Comparison of ENCODE assay signal across 15 mouse cellular contexts in the genomic region with DNA sequence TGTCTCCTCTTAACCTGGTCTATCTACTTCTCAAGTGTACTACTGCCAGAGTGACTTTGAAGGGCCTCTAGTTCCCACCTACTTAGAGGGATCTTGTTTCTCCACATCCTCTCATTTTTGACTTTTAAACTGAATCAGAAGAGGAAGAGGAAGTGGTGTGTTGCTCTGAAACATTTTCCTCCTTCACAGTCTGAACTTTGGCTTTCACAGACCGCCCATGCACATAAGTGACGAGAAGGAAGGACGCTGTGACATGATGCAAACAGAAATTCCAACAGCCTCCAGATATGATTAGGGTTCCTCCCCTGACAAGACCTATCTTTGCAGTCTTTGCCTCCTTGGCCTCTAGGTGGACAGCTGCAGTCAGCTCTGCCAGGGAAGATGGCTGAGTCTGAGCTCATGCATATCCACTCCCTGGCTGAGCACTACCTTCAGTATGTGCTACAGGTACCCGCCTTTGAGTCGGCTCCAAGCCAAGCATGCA. TPM values are rescaled to one million over a fixed set of nuclear protein-coding genes. Genes with fewer than 3 reads are reported as not detected.
DNase-seq lines count a peak whose midpoint lies in the region; ATAC-seq and TF ChIP-seq lines count a peak whose summit lies in the region.
"Not testable (repeated sequence)": the region's sequence is repeated elsewhere in the genome, so short reads cannot be mapped to it uniquely, and the experiment has no call there.
"Had no signal": no experiment of that assay in that cellular context is flagged by ENCODE, and none has a peak within 500 bp of the region (broad histone marks: within the 10 kb centered on the region; RNA-seq: fewer than 3 reads in every experiment).

TSS of gene Bcl2a1a (plus strand) at position 231 of the 484 bp plus-strand sequence.

- H3K27ac ChIP-seq in kidney, adult 2 months (ENCODE audit: insufficient read depth, low read depth, low read length): not testable (repeated sequence)

- not testable (repeated sequence) for H3K27me3 ChIP-seq in kidney, adult 2 months (replicated peaks; ENCODE audit: control insufficient read depth, insufficient read depth, low read length)

- not testable (repeated sequence) for TF ChIP-seq CTCF in kidney, adult 2 months (conservative IDR thresholded peaks at IDR 0.05; ENCODE audit: insufficient read depth, insufficient read length, low read depth, low read length)

- peak; percentile 87 for ATAC-seq in CD4-positive, CD25-positive, alpha-beta regulatory T cell, adult 4 months

- 69% methylated on average over 5 of the region's 5 CpGs for WGBS in kidney, adult 2 months

- not testable (repeated sequence) for H3K4me1 ChIP-seq in kidney, adult 2 months (ENCODE audit: control insufficient read depth, insufficient read depth, low read length)

- DNase-seq in adrenal gland, adult (ENCODE audit: inconsistent age in 2 of 2, low spot score in 1 of 2): peak; percentile 6 to 32
- DNase-seq in heart, adult 11 months: peak; percentile 86
- DNase-seq in kidney, adult 2 months: peak; percentile 3
- DNase-seq in lung, adult 18-20 months: peak; percentile 59 to 66
- peak; percentile 62 for DNase-seq in lung, postnatal 36 days
- DNase-seq in spleen, adult 18-20 months: peak; percentile 45 to 50
- peak; percentile 21 for DNase-seq in thymus, postnatal 14 days

- not testable (repeated sequence) for H3K36me3 ChIP-seq in kidney, adult 2 months (ENCODE audit: control insufficient read depth, insufficient read depth, low read length)

- TF ChIP-seq POLR2A in kidney, adult 2 months (IDR thresholded peaks at IDR 0.05; ENCODE audit: low read depth, low read length): not testable (repeated sequence)

- H3K4me3 ChIP-seq in kidney, adult 2 months (ENCODE audit: insufficient read depth, low read depth, low read length): not testable (repeated sequence)

RNA-seq across cellular contexts. Expression of gene Bcl2a1a, which starts in this region (rescaled TPM):
- not detected for polyA plus RNA-seq in CD4-positive, CD25-positive, alpha-beta regulatory T cell, adult 4 months (2017; shearing (Covaris generic))
- polyA plus RNA-seq in kidney, adult 2 months (2012; rRNA removed): 0.94 and 1.1 TPM in 2 replicates
- polyA plus RNA-seq: embryonic facial prominence, embryonic 10.5 days; forebrain, embryonic 11.5 days; heart, embryonic 14.5 days; hindbrain, embryonic 16.5 days; limb, embryonic 13.5 days; midbrain, embryonic 16.5 days; Patski had no signal

Comparison
In these comparisons a context has a peak if more than half of its experiments do, and no peak if none do; other contexts are left out.
1. Peak in ATAC-seq in CD4-positive, CD25-positive, alpha-beta regulatory T cell, adult 4 months; RNA of the gene not detected or under 1 TPM.
2. DNase-seq: peak in every context shown above with its lines; median percentile 86 in heart, adult 11 months; 62 in lung, adult 18-20 months; 62 in lung, postnatal 36 days; 48 in spleen, adult 18-20 months; 21 in thymus, postnatal 14 days; 19 in adrenal gland, adult; 3 in kidney, adult 2 months.